Mouse (Mus musculus) left cerebral cortex, postnatal 14 days (tissue): ENCODE data around the gene Sh3glb2. TPM values are rescaled to one million over a fixed set of nuclear protein-coding genes. Genes with fewer than 3 reads are reported as not detected.

Source experiments
- microRNA-seq, 2 experiments: library from miRNA; unstranded; fragments of <30 nt; microRNA quantifications; one replicate each; pipeline ENCODE4 v1.2.0; 2022
- total RNA-seq, 2 experiments: library from RNA; stranded (reverse); gene quantifications; 2 replicates each; pipeline ENCODE4 v1.2.3; 2021

Gene Sh3glb2
- total RNA-seq, 2 experiments from 2014 or later: 276 to 278 TPM

Small RNA genes lying within 50 kb of the gene (microRNA-seq; reads per million reads assigned to microRNA genes)
- gene Gm47292: 0 reads per million in 2 experiments

Other genes with a start within 250 kb of the Sh3glb2 start
- 100 to 1,000 TPM; 135 to 139 TPM for gene Zer1, start 234.8 kb downstream of the Sh3glb2 start, total RNA-seq
- gene Tbc1d13, start 225.6 kb downstream of the Sh3glb2 start, total RNA-seq: 10 to 100 TPM; 65.2 to 69.1 TPM
- 10 to 100 TPM; 23.0 to 27.5 TPM for gene Endog, start 187.8 kb downstream of the Sh3glb2 start, total RNA-seq
- 10 to 100 TPM; 36.3 to 37.0 TPM for gene Spout1, start 180.9 kb downstream of the Sh3glb2 start, total RNA-seq
- 10 to 100 TPM; 15.2 to 15.5 TPM for gene Kyat1, start 153.5 kb downstream of the Sh3glb2 start, total RNA-seq
- 10 to 100 TPM; 53.7 to 59.5 TPM for gene Lrrc8a, start 121.6 kb downstream of the Sh3glb2 start, total RNA-seq
- gene Gm28035, start 118.8 kb downstream of the Sh3glb2 start, total RNA-seq: 1 to 10 TPM; 7.2 to 9.7 TPM
- 10 to 100 TPM; 14.1 to 25.7 TPM for gene Phyhd1, start 93.1 kb downstream of the Sh3glb2 start, total RNA-seq
- gene Gm28038, start 78.3 kb downstream of the Sh3glb2 start, total RNA-seq: not detected
- gene Dolk, start 73.0 kb downstream of the Sh3glb2 start, total RNA-seq: 10 to 100 TPM; 25.8 to 29.2 TPM
- 10 to 100 TPM; 20.2 to 20.9 TPM for gene Nup188, start 72.9 kb downstream of the Sh3glb2 start, total RNA-seq
- 100 to 1,000 TPM; 102 to 110 TPM for gene Miga2, start 4.9 kb upstream of the Sh3glb2 start, total RNA-seq
- gene Dolpp1, start 32.9 kb upstream of the Sh3glb2 start, total RNA-seq: 10 to 100 TPM; 23.9 to 30.9 TPM
- 10 to 100 TPM; 45.5 to 47.1 TPM for gene Crat, start 56.5 kb upstream of the Sh3glb2 start, total RNA-seq
- gene Ptpa, start 56.7 kb upstream of the Sh3glb2 start, total RNA-seq: 100 to 1,000 TPM; 143 to 147 TPM
- 10 to 100 TPM; 12.7 to 15.1 TPM for gene Ier5l, start 114.9 kb upstream of the Sh3glb2 start, total RNA-seq
- 1 to 10 TPM; 3.4 to 4.5 TPM for gene Cstad, start 235.7 kb upstream of the Sh3glb2 start, total RNA-seq